Mouse (Mus musculus): ENCODE measurements around the gene Irf2bp2. TPM values are rescaled to one million over a fixed set of nuclear protein-coding genes. Genes with fewer than 3 reads are reported as not detected.

Irf2bp2 gene
- polyA plus RNA-seq, 1 experiment: 81.2 TPM

DNA sequence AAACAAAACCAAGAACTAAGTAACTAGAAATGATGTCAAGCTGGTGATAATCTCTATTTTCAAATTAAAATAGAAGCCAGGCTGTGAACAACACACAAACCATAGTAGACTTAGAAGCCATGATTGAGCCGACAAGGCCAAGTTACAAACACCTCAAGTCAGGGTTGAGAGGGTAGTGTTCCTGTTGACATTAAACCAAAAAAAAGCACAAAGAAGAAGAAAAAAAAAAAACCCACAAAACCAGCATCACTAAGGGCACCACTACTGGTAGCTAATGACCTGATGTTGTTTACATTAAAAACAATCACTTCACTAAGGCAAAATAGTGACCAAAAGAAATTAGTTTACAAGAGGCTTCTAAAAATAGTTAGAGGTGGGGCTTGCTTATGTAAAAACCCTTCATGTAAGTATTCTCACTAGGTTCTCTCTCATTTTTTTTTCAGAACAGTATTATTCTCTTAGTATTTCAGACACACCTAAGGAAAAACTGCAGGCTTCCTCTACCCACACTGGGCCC is 4.2 kb downstream of the Irf2bp2 start:
- H3K4me3 ChIP-seq (replicated peaks; ENCODE audit: extremely low read depth, low read depth, low read length): peak overlapping the region; percentile 85
- 0% methylated on average over 1 of the region's 1 CpGs for WGBS
- DNase-seq: no peak
- peaks cover 19% of the 10 kb centered on the region for H3K4me1 ChIP-seq (ENCODE audit: control insufficient read depth, insufficient read depth, low read length)
- TF ChIP-seq CTCF (IDR thresholded peaks at IDR 0.05; ENCODE audit: insufficient read depth, low read length) (no peak), POLR2A (IDR thresholded peaks at IDR 0.05; ENCODE audit: borderline replicate concordance, extremely low read depth, low read depth, low read length) (no peak)

DNA sequence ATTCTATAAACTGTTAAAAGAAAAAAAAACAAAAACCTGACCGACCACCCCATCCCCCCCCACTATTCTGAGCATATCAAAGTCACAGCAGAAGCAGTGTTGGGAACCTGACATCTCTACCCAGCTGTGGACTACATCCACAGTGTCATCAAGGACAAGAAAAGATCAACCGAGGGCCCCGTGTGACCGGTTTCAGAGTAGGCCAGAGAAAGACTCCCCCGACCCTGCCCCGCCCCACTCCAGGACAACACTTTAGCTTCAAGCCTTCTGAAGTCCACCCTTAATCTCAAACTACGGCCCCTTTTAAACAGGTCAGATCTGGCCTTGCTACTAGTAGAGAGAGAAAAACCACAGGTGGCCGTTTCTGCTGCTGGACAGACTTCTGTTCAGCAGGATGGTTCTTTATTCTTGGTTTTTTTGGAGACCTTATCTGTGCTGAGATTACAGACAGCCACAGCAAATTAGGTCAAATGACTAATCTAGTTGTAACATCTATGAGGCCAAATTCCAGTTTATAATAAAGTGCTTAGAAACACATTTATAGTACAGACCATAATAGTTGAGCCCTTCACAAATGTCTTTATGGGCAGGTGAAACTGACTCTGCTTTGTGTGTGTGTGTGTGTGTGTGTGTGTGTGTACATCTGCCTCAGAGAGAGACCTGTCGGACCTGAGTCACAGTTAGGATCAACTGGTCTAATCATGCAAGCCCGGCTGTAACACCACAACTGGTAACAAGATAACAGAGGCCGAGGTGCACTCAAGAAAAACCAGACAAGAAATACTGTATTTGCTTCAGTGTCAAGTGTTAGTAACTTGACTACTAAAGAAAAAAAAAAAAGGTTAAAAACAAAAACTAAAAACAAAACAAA is 4.9 kb downstream of the Irf2bp2 start:
- H3K4me3 ChIP-seq (replicated peaks; ENCODE audit: extremely low read depth, low read depth, low read length): peak overlapping the region; percentile 50

DNA sequence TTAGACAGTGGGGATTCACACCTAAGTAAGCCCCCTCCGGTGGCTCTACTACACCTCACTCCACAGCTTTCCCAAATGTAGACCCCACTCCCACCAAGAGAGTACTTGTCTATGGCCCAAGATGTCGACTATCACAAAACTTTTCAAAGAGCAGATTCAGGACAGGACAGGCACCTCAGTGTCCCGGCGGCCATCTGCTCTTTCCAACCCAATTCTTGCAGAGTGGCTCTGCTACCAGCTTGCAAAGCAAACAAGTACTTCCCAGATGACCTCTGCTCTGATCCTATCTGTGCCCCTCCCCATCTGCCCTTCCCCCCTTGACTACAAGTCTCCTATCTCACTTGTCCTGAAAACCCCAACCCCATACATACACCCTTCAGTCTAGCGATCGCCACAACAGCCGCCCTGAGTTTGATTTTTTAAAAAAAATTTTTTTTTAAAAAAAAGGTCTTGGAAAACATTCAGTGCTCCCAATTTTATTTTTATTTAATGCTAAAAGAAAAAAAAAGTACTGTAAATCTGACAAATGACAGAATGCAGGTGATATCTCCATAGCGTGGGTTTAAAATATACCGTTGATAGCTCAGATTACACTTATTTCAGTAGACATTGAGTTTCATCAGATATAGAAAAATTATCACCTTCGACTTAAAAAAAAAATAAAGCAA is 5.8 kb downstream of the Irf2bp2 start:
- TF ChIP-seq CTCF (IDR thresholded peaks at IDR 0.05; ENCODE audit: insufficient read depth, low read length): no peak
- TF ChIP-seq POLR2A (IDR thresholded peaks at IDR 0.05; ENCODE audit: borderline replicate concordance, extremely low read depth, low read depth, low read length): peak; percentile 20; the same call in 1 of the 2 replicates
- 13% methylated on average over 10 of the region's 10 CpGs for WGBS
- peaks cover 30% of the 10 kb centered on the region for H3K4me1 ChIP-seq (ENCODE audit: control insufficient read depth, insufficient read depth, low read length)
- peak overlapping the region; percentile 47 for H3K4me3 ChIP-seq (replicated peaks; ENCODE audit: extremely low read depth, low read depth, low read length)
- DNase-seq: no peak

More for the DNA sequence above, 4.9 kb downstream of the Irf2bp2 start:
- H3K4me1 ChIP-seq (ENCODE audit: control insufficient read depth, insufficient read depth, low read length): peaks cover 23% of the 10 kb centered on the region
- no peak for TF ChIP-seq POLR2A (IDR thresholded peaks at IDR 0.05; ENCODE audit: borderline replicate concordance, extremely low read depth, low read depth, low read length)
- no peak for TF ChIP-seq CTCF (IDR thresholded peaks at IDR 0.05; ENCODE audit: insufficient read depth, low read length)
- 2% methylated on average over 11 of the region's 11 CpGs for WGBS
- no peak for DNase-seq

DNA sequence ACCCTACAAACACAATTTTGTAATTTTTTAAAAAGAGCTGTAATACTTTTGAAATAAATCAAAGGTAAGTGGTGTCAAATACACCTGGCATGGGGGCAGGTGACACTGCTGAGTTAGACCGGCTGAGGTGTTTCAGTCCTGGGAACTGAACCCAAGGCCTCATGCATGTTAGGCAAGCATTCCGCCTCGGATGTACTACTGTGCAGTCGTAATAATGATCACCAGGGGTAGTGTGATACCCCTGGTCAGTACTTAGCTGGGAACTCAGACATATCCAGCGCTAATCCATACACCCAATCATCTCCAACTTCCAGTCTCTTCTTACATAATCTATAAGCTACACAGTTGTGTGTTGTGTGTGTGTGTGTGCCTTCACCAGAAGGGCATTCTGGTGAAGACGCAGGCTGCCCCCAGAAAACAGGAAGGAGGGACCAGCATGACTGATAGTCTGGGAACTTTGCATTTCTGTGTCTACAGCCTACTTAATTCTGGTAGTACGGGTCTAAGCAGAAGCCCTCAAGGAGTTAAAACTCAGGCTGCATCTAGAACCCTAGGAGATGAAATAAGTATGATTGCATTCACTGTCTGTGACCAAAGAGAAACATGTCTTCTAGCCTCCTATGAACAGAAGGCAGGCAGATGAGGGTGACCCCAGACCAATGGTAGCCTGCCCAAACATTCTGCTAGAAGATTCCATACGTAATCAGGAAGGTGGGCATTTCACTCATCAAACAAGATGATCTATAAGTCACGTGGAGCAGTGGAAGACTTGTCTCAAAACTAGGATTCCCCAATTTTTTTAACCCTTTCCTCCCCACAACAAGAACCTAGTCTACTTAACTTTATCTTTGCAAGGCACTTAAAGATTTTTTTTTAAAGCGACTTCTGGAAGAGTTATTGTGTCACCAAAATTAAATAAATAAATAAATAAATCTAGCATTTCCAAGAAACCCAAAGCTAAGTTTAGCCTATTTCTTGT is 6.9 kb downstream of the Irf2bp2 start:
- Histone ChIP-seq H3K4me1 (ENCODE audit: control insufficient read depth, insufficient read depth, low read length) (peaks cover 34% of the 10 kb centered on the region), H3K4me3 (replicated peaks; ENCODE audit: extremely low read depth, low read depth, low read length) (peak overlapping the region; percentile 9)
- TF ChIP-seq CTCF (IDR thresholded peaks at IDR 0.05; ENCODE audit: insufficient read depth, low read length) (no peak), POLR2A (IDR thresholded peaks at IDR 0.05; ENCODE audit: borderline replicate concordance, extremely low read depth, low read depth, low read length) (no peak)
- 41% methylated on average over 10 of the region's 10 CpGs for WGBS
- no peak for DNase-seq

DNA sequence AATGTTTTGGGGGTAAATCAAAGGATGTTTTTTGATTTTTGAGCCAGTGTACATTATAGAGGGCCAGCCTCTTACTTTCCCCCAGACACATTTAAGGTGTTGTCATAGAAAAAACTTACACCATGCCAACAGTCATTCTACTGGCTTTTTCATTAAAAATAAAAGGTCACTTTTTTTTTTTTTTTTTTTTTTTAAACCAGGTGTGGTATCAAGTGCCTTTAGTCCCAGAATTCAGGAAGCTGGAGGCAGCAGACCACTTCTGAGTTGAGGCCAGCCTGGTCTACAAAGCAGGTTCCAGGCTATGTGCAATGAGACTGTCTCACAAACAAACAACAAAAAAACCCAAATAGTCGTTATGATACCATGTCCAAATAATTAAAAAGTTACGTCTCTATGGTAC is 7.7 kb downstream of the Irf2bp2 start:
- H3K4me3 ChIP-seq (replicated peaks; ENCODE audit: extremely low read depth, low read depth, low read length): no peak overlapping the region
- peaks cover 34% of the 10 kb centered on the region for H3K4me1 ChIP-seq (ENCODE audit: control insufficient read depth, insufficient read depth, low read length)
- 41% methylated on average over 2 of the region's 2 CpGs for WGBS
- DNase-seq: no peak
- no peak for TF ChIP-seq POLR2A (IDR thresholded peaks at IDR 0.05; ENCODE audit: borderline replicate concordance, extremely low read depth, low read depth, low read length)
- no peak for TF ChIP-seq CTCF (IDR thresholded peaks at IDR 0.05; ENCODE audit: insufficient read depth, low read length)

DNA sequence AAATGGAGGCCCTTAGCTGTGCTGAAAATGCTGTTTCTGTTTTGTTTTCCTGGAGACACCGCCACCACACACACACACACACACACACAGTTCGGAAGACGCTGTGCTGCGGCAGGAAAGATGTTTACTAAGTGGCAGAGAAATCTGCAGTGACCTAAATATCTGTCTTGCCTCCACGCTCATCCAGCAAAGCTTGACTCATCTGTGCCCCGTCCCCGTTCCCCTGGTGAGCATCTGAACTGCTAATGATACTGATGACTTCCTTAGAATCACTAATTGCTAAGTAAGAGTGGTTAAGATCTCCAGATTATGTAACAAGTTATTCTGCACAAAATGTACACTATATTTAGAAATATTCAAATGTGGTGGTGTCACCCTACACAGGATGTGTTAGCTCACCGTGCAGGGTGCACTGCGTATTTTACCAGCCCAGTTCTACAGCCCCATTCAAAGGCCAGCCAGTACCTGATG is 8.2 kb downstream of the Irf2bp2 start:
- TF ChIP-seq CTCF (IDR thresholded peaks at IDR 0.05; ENCODE audit: insufficient read depth, low read length) (no peak), POLR2A (IDR thresholded peaks at IDR 0.05; ENCODE audit: borderline replicate concordance, extremely low read depth, low read depth, low read length) (no peak)
- no peak overlapping the region for H3K4me3 ChIP-seq (replicated peaks; ENCODE audit: extremely low read depth, low read depth, low read length)
- 7% methylated on average over 9 of the region's 9 CpGs for WGBS
- DNase-seq: no peak
- peaks cover 34% of the 10 kb centered on the region for H3K4me1 ChIP-seq (ENCODE audit: control insufficient read depth, insufficient read depth, low read length)

DNA sequence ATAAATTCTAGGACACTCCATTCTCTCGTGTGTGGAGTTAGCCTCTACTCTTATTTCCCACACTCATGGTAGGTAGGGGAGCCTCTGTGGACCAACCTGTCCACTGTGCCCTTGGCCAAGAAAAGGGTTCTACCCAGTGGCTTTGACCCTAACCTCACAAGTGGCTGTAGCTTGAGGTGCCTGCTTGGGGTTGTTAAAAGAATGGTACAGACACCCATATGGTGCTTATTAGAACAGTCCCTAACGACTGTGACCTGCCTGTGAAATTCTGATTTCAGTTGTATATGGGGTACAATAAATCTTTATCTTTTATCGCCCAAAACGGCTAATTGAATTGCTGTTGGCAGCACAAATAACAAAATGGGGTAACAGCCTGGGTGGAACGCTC is 8.9 kb downstream of the Irf2bp2 start:
- no peak for DNase-seq
- 24% methylated on average over 5 of the region's 5 CpGs for WGBS
- Histone ChIP-seq H3K4me3 (replicated peaks; ENCODE audit: extremely low read depth, low read depth, low read length) (no peak overlapping the region), H3K4me1 (ENCODE audit: control insufficient read depth, insufficient read depth, low read length) (peaks cover 34% of the 10 kb centered on the region)
- TF ChIP-seq POLR2A (IDR thresholded peaks at IDR 0.05; ENCODE audit: borderline replicate concordance, extremely low read depth, low read depth, low read length) (no peak), CTCF (IDR thresholded peaks at IDR 0.05; ENCODE audit: insufficient read depth, low read length) (no peak)

DNA sequence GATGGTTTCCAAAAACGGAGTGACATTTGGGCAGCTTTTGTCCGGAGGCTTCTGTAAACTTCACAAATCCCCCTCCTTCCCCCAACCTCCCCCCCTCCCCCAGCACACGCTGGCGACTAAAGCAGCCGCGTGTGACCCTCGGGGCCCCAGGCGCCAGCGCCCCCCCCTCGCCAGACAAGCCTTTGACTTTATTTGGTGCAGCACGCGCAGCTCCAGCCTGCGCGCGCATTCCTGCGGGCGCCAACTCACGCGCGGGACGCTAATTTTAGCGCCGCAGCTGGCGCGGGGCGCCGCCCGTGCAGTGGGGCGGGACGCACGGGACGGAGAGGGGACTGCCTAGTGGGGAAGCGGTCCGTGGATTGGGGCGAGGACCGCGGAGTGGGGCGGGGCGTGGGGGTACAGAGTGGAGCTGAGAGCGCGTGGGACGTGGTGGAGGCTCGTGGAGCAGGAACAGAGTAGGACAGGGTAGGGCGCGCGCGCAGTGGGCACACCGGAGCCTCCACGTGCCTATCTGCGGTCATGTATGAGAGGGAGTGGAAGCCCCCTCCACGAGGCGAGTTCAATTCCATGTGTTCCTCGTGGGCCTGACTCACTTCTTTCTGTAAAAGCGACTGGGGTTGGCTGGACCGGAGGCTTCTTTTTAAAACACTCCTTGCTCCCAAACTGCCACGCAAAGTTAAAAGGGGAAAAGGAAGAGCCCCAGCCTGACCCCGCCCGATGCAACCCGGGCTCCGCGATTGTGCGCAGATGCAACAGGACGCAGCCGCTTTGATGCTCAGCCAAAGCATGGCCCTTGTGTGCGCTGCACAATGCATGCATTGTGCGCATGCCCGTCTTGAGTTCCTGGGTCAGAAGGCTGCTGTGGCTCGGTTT is 9.6 kb downstream of the Irf2bp2 start:
- peaks cover 34% of the 10 kb centered on the region for H3K4me1 ChIP-seq (ENCODE audit: control insufficient read depth, insufficient read depth, low read length)
- WGBS: 1% methylated on average over 68 of the region's 68 CpGs
- DNase-seq: peak; percentile 74
- H3K4me3 ChIP-seq (replicated peaks; ENCODE audit: extremely low read depth, low read depth, low read length): peak overlapping the region; percentile 67
- TF ChIP-seq CTCF (IDR thresholded peaks at IDR 0.05; ENCODE audit: insufficient read depth, low read length) (no peak), POLR2A (IDR thresholded peaks at IDR 0.05; ENCODE audit: borderline replicate concordance, extremely low read depth, low read depth, low read length) (peak; percentile 46; the same call in 1 of the 2 replicates)
